Mouse (Mus musculus): ENCODE measurements at regions not wholly inside any gene's neighbourhood (a gene's known extent, or its start where the extent isn't known, plus 50 kb on each side); places are given as distances from the start of the nearest gene placed in this dataset.

DNA sequence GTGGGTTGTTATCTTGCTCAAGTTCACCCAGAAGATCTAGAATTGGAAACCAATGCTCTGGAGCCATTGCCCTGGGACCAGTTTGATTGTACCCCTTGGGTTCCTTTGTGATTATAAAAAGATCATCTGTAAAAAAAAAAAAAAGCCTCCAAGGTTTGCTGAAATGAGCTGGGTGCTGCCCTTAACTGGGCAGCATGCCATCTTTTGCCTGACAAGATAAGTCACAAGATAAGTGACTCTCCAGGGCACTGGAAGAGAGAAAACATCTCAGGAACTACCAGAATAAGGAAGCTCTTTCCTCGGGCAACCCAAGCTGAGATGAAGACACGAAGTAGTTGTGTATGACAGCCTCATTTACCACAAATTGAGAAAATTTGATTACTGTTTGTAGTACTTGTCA is 202.7 kb upstream of the Eci2 start:
- Histone ChIP-seq H3K4me1 (ENCODE audit: control insufficient read depth in 1 of 2, insufficient read depth in 2 of 2) (no peaks in the 10 kb centered on the region), H3K27ac (ENCODE audit: insufficient read depth, low read depth) (no peak overlapping the region), H3K9me3 (replicated peaks; ENCODE audit: low read length) (no peaks in the 10 kb centered on the region), H3K36me3 (replicated peaks in 1 of 2; ENCODE audit: control insufficient read depth in 1 of 2, insufficient read depth in 1 of 2, low read length in 1 of 2) (no peaks in the 10 kb centered on the region), H3K27me3 (replicated peaks) (no peaks in the 10 kb centered on the region), H3K9ac (ENCODE audit: insufficient read depth, low read depth) (no peak overlapping the region), H3K4me3 (replicated peaks in 1 of 3; ENCODE audit: low read depth in 2 of 3, low read length in 2 of 3, poor library complexity in 1 of 3) (no peak overlapping the region), H3K79me2 (replicated peaks; ENCODE audit: control insufficient read depth, extremely low read depth, insufficient read depth, poor library complexity, severe bottlenecking) (no peaks in the 10 kb centered on the region), H3K4me2 (ENCODE audit: insufficient read depth, low read depth, poor library complexity, severe bottlenecking) (no peak overlapping the region)
- dilution Hi-C loops (cut with MboI; ENCODE audit: extremely low pct_ligation_motif_present, extremely low pct_unique_long_range_greater_than_20kb, low sequenced_read_pairs): no loop called here
- no peak for DNase-seq (ENCODE audit: extremely low read depth)
- in situ Hi-C loops (cut with MboI; ENCODE audit: low pct_ligation_motif_present, low pct_unique_long_range_greater_than_20kb, low sequenced_read_pairs): no loop called here
- TF ChIP-seq MAFK (IDR thresholded peaks at IDR 0.05; ENCODE audit: insufficient replicate concordance, low read length) (no peak), TBP (conservative IDR thresholded peaks at IDR 0.05; ENCODE audit: low read depth, low read length) (no peak), NRF1 (IDR thresholded peaks at IDR 0.05; ENCODE audit: low read depth, low read length) (no peak), CHD2 (IDR thresholded peaks at IDR 0.05; ENCODE audit: low read length) (no peak)

DNA sequence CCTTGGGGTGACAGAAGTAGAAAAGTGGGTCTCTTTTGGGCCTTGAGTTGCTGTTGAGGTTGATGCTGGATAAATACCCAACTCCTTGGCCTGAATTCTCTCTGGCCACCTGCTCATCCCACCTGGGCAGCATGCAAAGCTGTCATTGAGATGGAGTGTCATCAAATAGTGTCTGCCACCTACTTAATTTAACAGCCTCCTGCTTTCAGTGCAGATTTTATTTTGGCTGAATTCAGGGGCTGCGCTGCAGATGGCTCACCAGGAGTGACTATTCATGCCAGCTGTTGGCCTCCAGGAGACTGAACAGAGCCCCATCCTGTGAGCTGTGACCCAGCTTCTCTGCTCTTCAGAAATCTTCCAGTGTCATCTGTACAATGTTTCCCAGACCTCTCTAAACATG is 206.7 kb upstream of the Eci2 start:
- Histone ChIP-seq H3K4me3 (replicated peaks in 1 of 3; ENCODE audit: low read depth in 2 of 3, low read length in 2 of 3, poor library complexity in 1 of 3) (no peak overlapping the region), H3K36me3 (replicated peaks in 1 of 2; ENCODE audit: control insufficient read depth in 1 of 2, insufficient read depth in 1 of 2, low read length in 1 of 2) (no peaks in the 10 kb centered on the region), H3K27ac (ENCODE audit: insufficient read depth, low read depth) (no peak overlapping the region), H3K9me3 (replicated peaks; ENCODE audit: low read length) (no peaks in the 10 kb centered on the region), H3K27me3 (replicated peaks) (no peaks in the 10 kb centered on the region), H3K79me2 (replicated peaks; ENCODE audit: control insufficient read depth, extremely low read depth, insufficient read depth, poor library complexity, severe bottlenecking) (no peaks in the 10 kb centered on the region), H3K4me2 (ENCODE audit: insufficient read depth, low read depth, poor library complexity, severe bottlenecking) (no peak overlapping the region), H3K4me1 (ENCODE audit: control insufficient read depth in 1 of 2, insufficient read depth in 2 of 2) (no peaks in the 10 kb centered on the region), H3K9ac (ENCODE audit: insufficient read depth, low read depth) (no peak overlapping the region)
- DNase-seq (ENCODE audit: extremely low read depth): no peak
- in situ Hi-C loops (cut with MboI; ENCODE audit: low pct_ligation_motif_present, low pct_unique_long_range_greater_than_20kb, low sequenced_read_pairs): no loop called here
- dilution Hi-C loops (cut with MboI; ENCODE audit: extremely low pct_ligation_motif_present, extremely low pct_unique_long_range_greater_than_20kb, low sequenced_read_pairs): no loop called here
- no peak for TF ChIP-seq USF1 (IDR thresholded peaks at IDR 0.05; ENCODE audit: low read depth, low read length)
- TF ChIP-seq ZMIZ1 (IDR thresholded peaks at IDR 0.05; ENCODE audit: low read depth, low read length): no peak
- TF ChIP-seq RAD21 (IDR thresholded peaks at IDR 0.05; ENCODE audit: low read depth, low read length): no peak
- TF ChIP-seq E2F4 (IDR thresholded peaks at IDR 0.05; ENCODE audit: insufficient replicate concordance, low read depth, low read length): no peak
- TF ChIP-seq PAX5 (IDR thresholded peaks at IDR 0.05; ENCODE audit: low read length): no peak
- no peak for TF ChIP-seq TCF12 (IDR thresholded peaks at IDR 0.05; ENCODE audit: low read depth, low read length)
- TF ChIP-seq GABPA (IDR thresholded peaks at IDR 0.05; ENCODE audit: insufficient replicate concordance, low read depth, low read length): no peak
- TF ChIP-seq ZC3H11A (IDR thresholded peaks at IDR 0.05; ENCODE audit: low read depth, low read length): no peak
- TF ChIP-seq ETS1 (conservative IDR thresholded peaks at IDR 0.05; ENCODE audit: low read depth, low read length): no peak
- TF ChIP-seq MAZ (IDR thresholded peaks at IDR 0.05; ENCODE audit: low read depth, low read length): no peak
- no peak for TF ChIP-seq CHD1 (IDR thresholded peaks at IDR 0.05; ENCODE audit: low read depth, low read length)
- TF ChIP-seq POLR2AphosphoS2 (IDR thresholded peaks at IDR 0.05; ENCODE audit: low read depth, low read length): no peak
- no peak for TF ChIP-seq UBTF (IDR thresholded peaks at IDR 0.05; ENCODE audit: low read depth, low read length)
- no peak for TF ChIP-seq NRF1 (IDR thresholded peaks at IDR 0.05; ENCODE audit: low read depth, low read length)
- TF ChIP-seq MAFK (IDR thresholded peaks at IDR 0.05; ENCODE audit: insufficient replicate concordance, low read length): no peak
- no peak for TF ChIP-seq ELF1 (IDR thresholded peaks at IDR 0.05; ENCODE audit: low read depth, low read length)
- TF ChIP-seq JUN (IDR thresholded peaks at IDR 0.05; ENCODE audit: insufficient read depth, low read depth, low read length): no peak
- TF ChIP-seq IRF4 (IDR thresholded peaks at IDR 0.05; ENCODE audit: low read depth, low read length): no peak

Measured in CH12.LX (cell line).